Mouse (Mus musculus) ES-E14 (cell line): ENCODE results near the gene Prdm10.

Experiments
- CHD2 ChIP-seq: IDR thresholded peaks from 2 replicates; pipeline ENCODE4 v1.6.1; 2014; ENCODE audit warnings: mild to moderate bottlenecking, low read depth, low read length, inconsistent platforms
- HCFC1 ChIP-seq: IDR thresholded peaks from 2 replicates; pipeline ENCODE4 v1.6.1; 2012; ENCODE audit warnings: low read length, inconsistent platforms, borderline replicate concordance; ENCODE audit not compliant: insufficient read depth
- MAFK ChIP-seq: IDR thresholded peaks from 2 replicates; pipeline ENCODE4 v1.6.1; 2014; ENCODE audit warnings: mild to moderate bottlenecking, low read depth, low read length, inconsistent platforms; ENCODE audit not compliant: insufficient read depth
- ZC3H11A ChIP-seq: IDR thresholded peaks from 2 replicates; pipeline ENCODE4 v1.6.1; 2012; ENCODE audit warnings: low read depth, mild to moderate bottlenecking, inconsistent platforms, low read length, borderline replicate concordance
- ZNF384 ChIP-seq: IDR thresholded peaks from 2 replicates; pipeline ENCODE4 v1.6.1; 2012; ENCODE audit warnings: low read depth, low read length, inconsistent platforms

DNA sequence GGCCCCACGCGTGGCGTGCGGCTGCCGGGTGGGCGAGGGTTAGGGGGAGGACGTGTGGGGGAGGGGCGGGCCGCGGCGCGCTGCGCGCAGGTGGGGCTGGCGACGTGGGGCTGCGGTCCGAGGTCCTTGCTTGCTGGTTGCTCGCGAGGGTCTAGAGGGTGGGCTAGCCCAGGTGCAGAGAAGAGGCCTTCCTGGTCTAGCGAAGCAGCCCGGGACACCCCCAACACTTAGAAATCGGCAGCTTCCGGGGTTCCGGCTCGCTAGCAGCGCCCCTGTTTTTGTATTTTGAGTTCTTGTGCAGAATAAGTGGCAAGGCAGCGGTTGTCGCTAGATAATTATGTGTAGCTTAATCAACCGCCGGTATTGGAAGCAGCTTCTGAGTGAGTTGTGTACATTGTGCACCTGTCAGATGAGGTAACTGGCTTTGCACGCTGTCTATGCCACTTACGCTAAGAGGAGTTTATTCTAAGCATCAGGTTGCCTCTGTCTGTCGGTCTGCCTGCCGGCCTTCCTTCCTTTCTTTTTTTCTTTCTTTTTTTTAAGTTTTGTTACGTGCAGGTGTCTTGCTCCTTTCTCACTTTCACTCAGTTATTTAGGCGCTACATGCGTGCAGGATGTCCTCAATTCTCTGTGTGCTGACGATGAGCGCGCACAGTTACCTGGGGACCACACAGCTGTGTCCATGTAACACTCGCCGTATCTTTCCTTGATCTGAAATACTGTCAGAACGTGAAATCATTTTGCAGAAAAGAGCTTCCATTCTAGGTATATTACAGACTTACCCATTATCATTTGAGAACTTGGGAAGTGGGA, 106.2 kb downstream of the Prdm10 start:
- TF ChIP-seq ZC3H11A (no peak), MAFK (no peak), ZNF384 (no peak), CHD2 (no peak), HCFC1 (0 out of 2 replicates have a peak, but pooled peaks have one; percentile 12)
